Mouse (Mus musculus) lung, postnatal 25 days (tissue): Measurements from ENCODE around the gene Hcfc1.
A peak's percentile ranks its signal among the peaks of the same experiment; 100 is the strongest.

ENCODE experiments used
- DNase-seq: peaks from one replicate; pipeline ENCODE4 v3.0.0; 2022; ENCODE audit warnings: low spot score

Hcfc1 gene

GRCm38 (mm10) chrX:73941860-73942259 lies 24.3 kb downstream of the Hcfc1 start:
- DNase-seq, result no peak

GRCm38 (mm10) chrX:73931871-73932270 lies 34.3 kb downstream of the Hcfc1 start:
- no peak for DNase-seq

DNA sequence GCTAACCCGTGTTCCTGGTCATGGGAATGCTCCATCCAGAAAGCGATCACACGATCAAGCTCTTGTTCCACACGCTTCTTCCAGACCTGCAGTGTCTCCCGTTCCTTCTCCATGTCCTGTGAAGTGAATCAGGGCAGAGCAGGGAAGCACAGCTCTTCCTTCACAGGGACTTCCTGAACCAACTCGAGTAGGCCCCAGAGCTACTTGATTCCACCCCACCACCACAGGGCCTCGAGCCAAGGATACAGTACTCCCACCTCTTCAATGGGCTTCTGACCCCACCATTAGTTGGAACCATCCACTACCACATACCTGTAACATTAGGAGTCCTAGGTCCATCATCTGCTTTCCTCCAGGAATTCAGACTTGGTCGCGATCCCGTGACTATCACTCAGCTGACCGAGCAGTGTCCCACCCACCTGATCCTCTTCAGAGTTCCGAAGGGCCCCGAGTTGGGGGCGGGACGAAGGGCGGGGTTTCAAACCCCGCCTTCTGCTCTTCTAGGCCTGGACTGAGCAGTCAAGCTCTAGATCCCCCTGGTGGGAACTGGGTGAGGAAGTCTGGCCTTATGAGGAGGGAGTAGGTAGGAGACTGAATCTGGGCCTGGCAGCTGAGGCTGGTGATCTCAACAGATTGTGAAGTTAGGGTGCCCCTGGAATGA lies 35.6 kb downstream of the Hcfc1 start, which contains the start of gene Renbp:
Gene Renbp, minus strand, starts transcription at position 449 of the 661 bp plus-strand sequence.
- peak; percentile 79 for DNase-seq

DNA sequence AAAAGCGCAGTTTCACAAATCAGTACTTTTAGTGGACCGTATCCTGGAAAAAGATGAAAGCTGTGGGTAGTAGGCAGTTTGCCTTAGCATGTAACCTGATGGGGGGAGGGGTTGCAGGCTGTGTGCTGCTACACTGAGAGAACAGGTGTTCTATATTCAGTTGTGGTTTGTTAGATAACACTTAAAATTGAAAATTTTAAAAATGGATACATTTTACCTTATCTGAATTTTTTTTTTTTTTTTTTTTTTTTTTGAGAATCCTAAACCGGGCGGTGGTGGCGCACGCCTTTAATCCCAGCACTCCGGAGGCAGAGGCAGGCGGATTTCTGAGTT lies 43.6 kb downstream of the Hcfc1 start:
- no peak for DNase-seq

- DNase-seq, result peak; percentile 91
Observed at GRCm38 (mm10) chrX:73921823-73922549, 44.2 kb downstream of the Hcfc1 start, which contains the start of the genes Arhgap4 and Naa10. Arhgap4 (minus strand) TSS chrX:73921870. Naa10 (minus strand) TSS chrX:73921944.

- DNase-seq, result no peak
Observed at GRCm38 (mm10) chrX:73921285-73921822, 44.8 kb downstream of the Hcfc1 start.

- DNase-seq, result no peak
Observed at GRCm38 (mm10) chrX:73918631-73919030, 47.5 kb downstream of the Hcfc1 start.

- no peak for DNase-seq
Observed at GRCm38 (mm10) chrX:73916945-73917344, 49.2 kb downstream of the Hcfc1 start.

DNA sequence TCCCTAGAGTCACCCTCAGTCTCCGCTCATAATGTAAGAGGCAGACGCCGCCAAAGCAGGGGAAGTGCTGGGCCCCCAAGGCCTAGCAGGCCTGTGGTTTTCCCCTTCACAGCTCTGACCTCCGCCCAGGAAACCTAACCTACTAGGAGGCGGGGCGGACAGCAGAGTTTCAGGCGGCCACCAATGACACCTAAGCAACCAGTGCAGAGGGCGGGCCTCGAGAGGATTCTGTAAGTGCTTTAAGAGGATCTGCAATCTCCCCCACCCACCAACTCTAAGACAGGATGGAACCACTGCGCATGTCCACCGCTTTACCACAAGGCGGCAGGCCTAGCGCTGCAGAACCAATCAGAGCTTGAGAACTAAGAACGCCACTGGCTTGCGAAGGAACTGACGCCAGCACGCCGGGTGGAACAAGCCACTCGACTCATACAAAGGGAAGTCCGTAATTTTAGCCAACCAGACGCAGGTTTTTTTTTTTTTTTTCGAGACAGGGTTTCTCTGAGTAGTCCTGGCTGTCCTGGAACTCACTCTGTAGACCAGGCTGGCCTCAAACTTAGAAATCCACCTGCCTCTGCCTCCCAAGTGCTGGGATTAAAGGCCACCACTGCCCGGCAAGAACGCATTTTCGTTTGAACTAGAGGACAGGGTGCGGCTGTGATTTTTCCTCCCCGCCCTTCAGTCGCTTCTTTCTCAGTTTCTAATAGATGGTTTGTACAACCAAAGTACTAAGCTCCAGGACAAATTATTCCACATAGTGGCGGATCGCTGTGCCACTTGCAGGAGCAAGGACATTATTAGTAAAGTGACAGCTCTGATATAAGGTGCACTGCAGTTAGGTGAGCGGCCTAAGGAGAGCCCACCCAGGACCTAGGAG lies 51.1 kb downstream of the Hcfc1 start:
- DNase-seq, result peak; percentile 96

- DNase-seq, result peak; percentile 37
Observed at GRCm38 (mm10) chrX:73911588-73911987, 54.6 kb downstream of the Hcfc1 start.

DNA sequence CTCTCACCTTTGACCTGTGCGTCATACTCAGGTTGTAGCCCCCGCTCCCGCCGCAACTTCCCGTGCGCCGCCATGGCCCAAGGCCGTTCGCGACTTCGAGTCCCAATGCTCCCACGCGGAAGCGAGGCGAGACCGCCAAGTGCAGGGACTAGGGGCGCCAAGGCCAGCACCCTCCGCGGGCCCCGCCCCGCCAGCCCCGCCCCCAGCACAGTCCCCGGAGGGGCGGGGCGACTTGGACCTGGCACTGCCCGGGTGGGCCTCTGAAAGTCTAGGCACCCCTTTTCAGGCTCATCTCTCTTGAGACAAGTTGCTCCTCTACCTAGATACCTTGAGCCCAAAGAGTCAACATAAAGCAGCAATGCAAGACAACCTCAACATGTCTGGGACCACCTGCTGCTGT lies 55.0 kb downstream of the Hcfc1 start:
- DNase-seq, result no peak

- DNase-seq, result no peak
Observed at GRCm38 (mm10) chrX:73910451-73910850, 55.7 kb downstream of the Hcfc1 start.

- no peak for DNase-seq
Observed at GRCm38 (mm10) chrX:73910049-73910448, 56.1 kb downstream of the Hcfc1 start.

- DNase-seq, result no peak
Observed at GRCm38 (mm10) chrX:73897959-73898358, 68.2 kb downstream of the Hcfc1 start.

DNA sequence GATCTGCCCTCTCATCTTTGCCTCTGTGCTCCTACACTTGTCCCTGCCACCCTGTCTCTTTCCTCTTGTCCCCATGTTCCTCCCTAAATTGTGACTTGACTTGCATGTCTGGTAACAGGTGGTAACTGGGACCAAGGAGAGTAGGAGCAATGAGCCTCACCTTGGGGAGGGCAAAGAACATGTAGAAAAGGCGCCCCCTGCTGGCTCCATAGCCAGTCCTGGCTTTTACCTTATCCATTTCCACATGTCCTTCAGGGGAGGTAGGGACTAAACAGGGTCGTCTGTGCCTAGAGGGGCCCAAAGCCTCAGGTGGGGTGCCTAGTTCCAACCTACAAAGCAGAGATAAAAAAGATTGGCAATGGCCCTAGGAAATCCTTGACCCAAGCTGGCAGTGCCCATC lies 70.4 kb downstream of the Hcfc1 start, which contains the start of gene L1cam:
Gene L1cam, minus strand, starts transcription at position 387 of the 400 bp plus-strand sequence.
- DNase-seq, result no peak

DNA sequence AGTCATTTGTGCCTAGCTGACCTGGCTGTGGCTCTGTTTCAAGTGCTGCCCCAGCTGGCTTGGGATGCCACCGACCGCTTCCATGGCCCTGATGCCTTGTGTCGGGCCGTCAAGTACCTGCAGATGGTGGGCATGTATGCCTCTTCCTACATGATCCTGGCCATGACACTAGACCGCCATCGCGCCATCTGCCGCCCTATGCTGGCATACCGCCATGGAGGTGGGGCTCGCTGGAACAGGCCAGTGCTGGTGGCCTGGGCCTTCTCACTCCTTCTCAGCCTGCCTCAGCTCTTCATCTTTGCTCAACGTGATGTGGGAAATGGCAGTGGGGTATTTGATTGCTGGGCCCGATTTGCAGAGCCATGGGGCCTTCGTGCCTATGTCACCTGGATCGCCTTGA lies 73.3 kb downstream of the Hcfc1 start:
- DNase-seq, result no peak
